Mouse (Mus musculus) heart, embryonic 12.5 days (tissue): Measurements from ENCODE around the gene Olfr1136. TPM values are rescaled to one million over a fixed set of nuclear protein-coding genes. Genes with fewer than 3 reads are reported as not detected.

Experiments
- ATAC-seq: fragments of 200-750 bp; cut with Nextera tagmentation; 2 replicates; pipeline ENCODE4 v1.8.0; 2017; ENCODE audit warnings: moderate TSS enrichment, moderate library complexity; ENCODE audit not compliant: insufficient number of reproducible peaks, low FRiP score
- H3K27ac ChIP-seq: fragments of 300-500 bp; sonication (generic); 2 replicates; pipeline ENCODE4 v1.5.1; 2016; ENCODE audit warnings: mild to moderate bottlenecking, moderate library complexity; ENCODE audit not compliant: poor library complexity, severe bottlenecking
- H3K27me3 ChIP-seq: fragments of 300-500 bp; sonication (generic); replicated peaks from 2 replicates; pipeline ENCODE4 v1.6.1; 2016; ENCODE audit warnings: mild to moderate bottlenecking, moderate library complexity
- H3K36me3 ChIP-seq: fragments of 300-500 bp; sonication (generic); 2 replicates; pipeline ENCODE4 v1.6.1; 2016; ENCODE audit warnings: mild to moderate bottlenecking, moderate library complexity
- H3K4me1 ChIP-seq: fragments of 300-500 bp; sonication (generic); replicated peaks from 2 replicates; pipeline ENCODE4 v1.6.1; 2016; ENCODE audit warnings: mild to moderate bottlenecking
- H3K4me2 ChIP-seq: fragments of 300-500 bp; sonication (generic); 2 replicates; pipeline ENCODE4 v1.6.1; 2016; ENCODE audit warnings: mild to moderate bottlenecking, moderate library complexity
- H3K4me3 ChIP-seq: fragments of 300-500 bp; sonication (generic); 2 replicates; pipeline ENCODE4 v1.5.1; 2016; ENCODE audit warnings: mild to moderate bottlenecking
- H3K9ac ChIP-seq: fragments of 300-500 bp; sonication (generic); 2 replicates; pipeline ENCODE4 v1.6.1; 2016; ENCODE audit warnings: mild to moderate bottlenecking, moderate library complexity
- H3K9me3 ChIP-seq: fragments of 300-500 bp; sonication (generic); replicated peaks from 2 replicates; pipeline ENCODE4 v1.6.1; 2016; ENCODE audit warnings: mild to moderate bottlenecking, moderate library complexity
- WGBS: fragments of 180-500 bp; shearing (Covaris S2); methylation state at CpG from one replicate; pipeline ENCODE4 v1.1.7; 2016; 5-methylcytosine and 5-hydroxymethylcytosine counted together
- polyA plus RNA-seq: library from polyadenylated mRNA; unstranded; fragments of >200 nt; fragmentation: Nextera tagmentation; extraction: Ambion mirVana; gene quantifications from 2 replicates; pipeline ENCODE4 v1.2.1, GENCODE M21; 2016

Gene Olfr1136
- not detected in 2 replicates for polyA plus RNA-seq

GRCm38 (mm10) chr2:87693847-87694246, at the start of gene Olfr1136:
TSS of gene Olfr1136 (minus strand) at chr2:87693947.
- Histone ChIP-seq H3K9ac (no peak within 1 kb of the TSS), H3K4me1 (no peaks in the 10 kb centered on the region), H3K36me3 (no peaks in the 10 kb centered on the region), H3K27me3 (no peaks in the 10 kb centered on the region), H3K9me3 (no peaks in the 10 kb centered on the region), H3K4me3 (no peak within 1 kb of the TSS), H3K4me2 (no peak within 1 kb of the TSS), H3K27ac (no peak within 1 kb of the TSS)
- ATAC-seq: no peak

GRCm38 (mm10) chr2:87743452-87743851, 49.7 kb upstream of the Olfr1136 start, which contains the start of gene Olfr1140:
TSS of gene Olfr1140 (plus strand) at chr2:87743752.
- H3K4me2 ChIP-seq: no peak within 1 kb of the TSS
- WGBS: 72% methylated on average over 3 of the region's 3 CpGs
- H3K4me3 ChIP-seq: no peak within 1 kb of the TSS
- no peaks in the 10 kb centered on the region for H3K36me3 ChIP-seq
- no peaks in the 10 kb centered on the region for H3K27me3 ChIP-seq
- no peak for ATAC-seq
- no peaks in the 10 kb centered on the region for H3K9me3 ChIP-seq
- no peak within 1 kb of the TSS for H3K27ac ChIP-seq
- H3K9ac ChIP-seq: no peak within 1 kb of the TSS
- no peaks in the 10 kb centered on the region for H3K4me1 ChIP-seq

GRCm38 (mm10) chr2:87739878-87740277, 46.1 kb upstream of the Olfr1136 start, which contains the start of gene Olfr1138:
TSS of gene Olfr1138 (minus strand) at chr2:87739978.
- Histone ChIP-seq H3K36me3 (no peaks in the 10 kb centered on the region), H3K27ac (no peak within 1 kb of the TSS), H3K4me2 (no peak within 1 kb of the TSS), H3K9ac (no peak within 1 kb of the TSS), H3K4me1 (no peaks in the 10 kb centered on the region), H3K9me3 (no peaks in the 10 kb centered on the region), H3K27me3 (no peaks in the 10 kb centered on the region), H3K4me3 (no peak within 1 kb of the TSS)
- ATAC-seq: no peak
- 71% methylated on average over 1 of the region's 1 CpGs for WGBS

GRCm38 (mm10) chr2:87713079-87713478, 19.3 kb upstream of the Olfr1136 start, which contains the start of gene Olfr1137:
TSS of gene Olfr1137 (minus strand) at chr2:87713179.
- H3K9me3 ChIP-seq: no peaks in the 10 kb centered on the region
- no peak within 1 kb of the TSS for H3K27ac ChIP-seq
- no peak within 1 kb of the TSS for H3K4me3 ChIP-seq
- no peaks in the 10 kb centered on the region for H3K36me3 ChIP-seq
- H3K27me3 ChIP-seq: no peaks in the 10 kb centered on the region
- no peak for ATAC-seq
- no peaks in the 10 kb centered on the region for H3K4me1 ChIP-seq
- H3K9ac ChIP-seq: no peak within 1 kb of the TSS
- H3K4me2 ChIP-seq: no peak within 1 kb of the TSS

DNA sequence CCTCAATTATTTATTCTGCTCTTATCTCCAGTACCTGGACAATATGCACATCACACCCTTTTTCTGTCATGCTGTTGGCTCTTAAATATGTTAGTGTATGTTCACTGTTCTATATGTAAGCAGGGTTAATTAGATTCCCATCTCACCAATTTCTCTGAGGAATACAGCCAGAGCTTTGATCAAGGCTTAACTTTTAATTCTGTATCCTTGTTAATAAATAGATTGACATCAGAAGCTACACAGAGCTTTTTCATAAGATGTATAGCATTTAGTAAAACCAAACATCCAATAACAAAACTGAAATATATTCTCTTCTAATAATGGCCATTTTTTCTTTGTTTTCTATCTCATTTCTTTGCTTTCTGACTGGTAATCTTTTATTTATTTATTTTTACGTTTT, 20.2 kb downstream of the Olfr1136 start, which contains the start of gene Olfr1135:
Olfr1135 (minus strand) TSS at position 101 of the 400 bp plus-strand sequence.
- Histone ChIP-seq H3K36me3 (no peaks in the 10 kb centered on the region), H3K9me3 (no peaks in the 10 kb centered on the region), H3K27ac (no peak within 1 kb of the TSS), H3K4me1 (no peaks in the 10 kb centered on the region), H3K27me3 (no peaks in the 10 kb centered on the region), H3K4me2 (no peak within 1 kb of the TSS), H3K4me3 (no peak within 1 kb of the TSS), H3K9ac (no peak within 1 kb of the TSS)
- ATAC-seq: no peak
- 15% methylated on average over 1 of the region's 1 CpGs for WGBS

- Histone ChIP-seq H3K27me3 (no peaks in the 10 kb centered on the region), H3K27ac (no peak within 1 kb of the TSS), H3K9ac (no peak within 1 kb of the TSS), H3K36me3 (no peaks in the 10 kb centered on the region), H3K9me3 (no peaks in the 10 kb centered on the region), H3K4me2 (no peak within 1 kb of the TSS), H3K4me3 (no peak within 1 kb of the TSS), H3K4me1 (no peaks in the 10 kb centered on the region)
- no peak for ATAC-seq
- 69% methylated on average over 2 of the region's 2 CpGs for WGBS
Measured at GRCm38 (mm10) chr2:87658360-87658759, 35.4 kb downstream of the Olfr1136 start, which contains the start of gene Olfr1134. TSS of gene Olfr1134 (minus strand) at chr2:87658460.

DNA sequence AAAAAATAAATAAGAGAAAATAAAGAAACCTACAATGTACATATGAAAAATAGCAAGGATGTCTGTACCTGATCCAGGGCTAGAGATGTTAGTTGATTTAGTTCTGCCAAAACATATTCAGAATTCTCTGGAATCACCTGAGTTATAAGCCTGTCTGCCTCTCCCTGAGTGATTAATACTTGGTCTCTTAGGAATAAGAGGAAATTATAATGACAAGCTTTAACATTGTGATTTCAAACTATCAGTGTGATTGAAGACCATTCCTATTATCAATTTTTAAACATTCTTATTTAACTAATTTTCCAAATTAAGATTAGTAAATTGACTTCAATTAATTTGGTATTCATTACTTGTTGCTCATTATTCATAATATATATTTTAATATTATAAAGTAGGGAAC, 46.5 kb downstream of the Olfr1136 start, which contains the start of gene Olfr1133:
Olfr1133 (minus strand) TSS at position 101 of the 400 bp plus-strand sequence.
- H3K36me3 ChIP-seq: no peaks in the 10 kb centered on the region
- no peak within 1 kb of the TSS for H3K4me2 ChIP-seq
- no peak within 1 kb of the TSS for H3K9ac ChIP-seq
- H3K27me3 ChIP-seq: no peaks in the 10 kb centered on the region
- H3K4me3 ChIP-seq: no peak within 1 kb of the TSS
- no peaks in the 10 kb centered on the region for H3K9me3 ChIP-seq
- no peaks in the 10 kb centered on the region for H3K4me1 ChIP-seq
- no peak within 1 kb of the TSS for H3K27ac ChIP-seq
- no peak for ATAC-seq

Other genes starting within 250 kb of the Olfr1136 start
- not detected in 2 replicates for gene Olfr1126, start 240.0 kb downstream of the Olfr1136 start, polyA plus RNA-seq
- gene Pramel7, start 196.9 kb downstream of the Olfr1136 start, polyA plus RNA-seq: not detected in 2 replicates
- not detected in 2 replicates for gene Pramel6, start 187.4 kb downstream of the Olfr1136 start, polyA plus RNA-seq
- not detected in 2 replicates for gene Olfr153, start 162.2 kb downstream of the Olfr1136 start, polyA plus RNA-seq
- not detected in 2 replicates for gene Olfr1128, start 148.4 kb downstream of the Olfr1136 start, polyA plus RNA-seq
- not detected in 2 replicates for gene Olfr1129, start 120.0 kb downstream of the Olfr1136 start, polyA plus RNA-seq
- not detected in 2 replicates for gene Olfr1130, start 87.7 kb downstream of the Olfr1136 start, polyA plus RNA-seq
- gene Olfr1131, start 66.8 kb downstream of the Olfr1136 start, polyA plus RNA-seq: not detected in 2 replicates
- gene Olfr1132, start 56.4 kb downstream of the Olfr1136 start, polyA plus RNA-seq: not detected in 2 replicates
- gene Olfr1133, start 46.6 kb downstream of the Olfr1136 start, polyA plus RNA-seq: not detected in 2 replicates
- gene Olfr1134, start 35.5 kb downstream of the Olfr1136 start, polyA plus RNA-seq: not detected in 2 replicates
- not detected in 2 replicates for gene Olfr1135, start 20.3 kb downstream of the Olfr1136 start, polyA plus RNA-seq
- gene Olfr1137, start 19.2 kb upstream of the Olfr1136 start, polyA plus RNA-seq: not detected in 2 replicates
- not detected in 2 replicates for gene Olfr1138, start 46.0 kb upstream of the Olfr1136 start, polyA plus RNA-seq
- gene Olfr1140, start 49.8 kb upstream of the Olfr1136 start, polyA plus RNA-seq: not detected in 2 replicates
- gene Olfr1141, start 60.0 kb upstream of the Olfr1136 start, polyA plus RNA-seq: not detected in 2 replicates
- not detected in 2 replicates for gene Olfr152, start 85.5 kb upstream of the Olfr1136 start, polyA plus RNA-seq
- not detected in 2 replicates for gene Olfr1143, start 106.6 kb upstream of the Olfr1136 start, polyA plus RNA-seq
- gene Olfr1145, start 115.9 kb upstream of the Olfr1136 start, polyA plus RNA-seq: not detected in 2 replicates
- not detected in 2 replicates for gene Olfr1148, start 136.6 kb upstream of the Olfr1136 start, polyA plus RNA-seq
- not detected in 2 replicates for gene Olfr1150-ps1, start 150.0 kb upstream of the Olfr1136 start, polyA plus RNA-seq
- gene Olfr1151, start 161.9 kb upstream of the Olfr1136 start, polyA plus RNA-seq: not detected in 2 replicates
- not detected in 2 replicates for gene Olfr1152, start 172.5 kb upstream of the Olfr1136 start, polyA plus RNA-seq
- gene Olfr1153, start 201.0 kb upstream of the Olfr1136 start, polyA plus RNA-seq: not detected in 2 replicates
- gene Olfr1154, start 211.2 kb upstream of the Olfr1136 start, polyA plus RNA-seq: not detected in 2 replicates